Mouse (Mus musculus) midbrain, embryonic 13.5 days (tissue): Measurements from ENCODE around the gene Vps37b. TPM values are rescaled to one million over a fixed set of nuclear protein-coding genes. Genes with fewer than 3 reads are reported as not detected.

ENCODE experiments used
- ATAC-seq: fragments of 200-750 bp; cut with Nextera tagmentation; 2 replicates; pipeline ENCODE4 v1.8.0; 2017; ENCODE audit warnings: mild to moderate bottlenecking, moderate TSS enrichment, moderate library complexity
- H3K27ac ChIP-seq: fragments of 300-500 bp; sonication (generic); 2 replicates; pipeline ENCODE4 v1.5.1; 2015; ENCODE audit warnings: inconsistent platforms, mild to moderate bottlenecking, moderate library complexity
- H3K27me3 ChIP-seq: fragments of 300-500 bp; sonication (generic); 2 replicates; pipeline ENCODE4 v1.6.1; 2015; ENCODE audit warnings: mild to moderate bottlenecking, inconsistent platforms
- H3K36me3 ChIP-seq: fragments of 300-500 bp; sonication (generic); 2 replicates; pipeline ENCODE4 v1.6.1; 2015; ENCODE audit warnings: mild to moderate bottlenecking, inconsistent platforms
- H3K4me1 ChIP-seq: fragments of 300-500 bp; sonication (generic); replicated peaks from 2 replicates; pipeline ENCODE4 v1.6.1; 2015; ENCODE audit warnings: inconsistent platforms
- H3K4me2 ChIP-seq: fragments of 300-500 bp; sonication (generic); replicated peaks from 2 replicates; pipeline ENCODE4 v1.6.1; 2015; ENCODE audit warnings: moderate library complexity, mild to moderate bottlenecking, inconsistent platforms
- H3K4me3 ChIP-seq: fragments of 300-500 bp; sonication (generic); replicated peaks from 2 replicates; pipeline ENCODE4 v1.5.1; 2015; ENCODE audit warnings: mild to moderate bottlenecking, inconsistent platforms
- H3K9ac ChIP-seq: fragments of 300-500 bp; sonication (generic); replicated peaks from 2 replicates; pipeline ENCODE4 v1.6.1; 2015; ENCODE audit warnings: mild to moderate bottlenecking, inconsistent platforms
- H3K9me3 ChIP-seq: fragments of 300-500 bp; sonication (generic); 2 replicates; pipeline ENCODE4 v1.6.1; 2016; ENCODE audit warnings: mild to moderate bottlenecking, inconsistent platforms
- WGBS: fragments of 180-500 bp; shearing (Covaris S2); methylation state at CpG from one replicate; pipeline ENCODE4 v1.1.7; 2015; 5-methylcytosine and 5-hydroxymethylcytosine counted together
- polyA plus RNA-seq: library from polyadenylated mRNA; unstranded; fragments of >200 nt; fragmentation: Nextera tagmentation; extraction: Ambion mirVana; gene quantifications from 2 replicates; pipeline ENCODE4 v1.2.1, GENCODE M21; 2015

Vps37b gene
- polyA plus RNA-seq, 1 experiment from 2014 or later, result 79.3 TPM

DNA sequence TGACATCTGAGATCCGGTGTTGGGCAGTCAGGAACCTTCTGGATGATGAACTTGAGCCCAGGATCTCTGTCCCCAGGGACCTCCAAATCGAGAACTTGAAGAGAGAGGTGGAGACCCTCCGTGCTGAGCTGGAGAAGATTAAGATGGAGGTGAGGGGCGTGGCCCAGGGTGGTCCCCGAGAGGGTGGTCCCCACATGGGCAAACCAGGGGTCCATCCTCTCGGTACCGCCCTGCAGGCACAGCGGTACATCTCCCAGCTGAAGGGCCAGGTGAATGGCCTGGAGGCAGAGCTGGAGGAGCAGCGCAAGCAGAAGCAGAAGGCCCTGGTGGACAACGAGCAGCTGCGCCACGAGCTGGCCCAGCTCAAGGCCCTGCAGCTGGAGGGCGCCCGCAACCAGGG is 35.4 kb downstream of the Vps37b start:
- peaks cover 7% of the 10 kb centered on the region for H3K27me3 ChIP-seq
- 89% methylated on average over 14 of the region's 14 CpGs for WGBS
- no peak overlapping the region for H3K4me3 ChIP-seq
- H3K9me3 ChIP-seq, result no peaks in the 10 kb centered on the region
- no peak overlapping the region for H3K9ac ChIP-seq
- peaks cover 4% of the 10 kb centered on the region; the same call in 1 of the 2 replicates for H3K36me3 ChIP-seq
- ATAC-seq, result no peak
- H3K4me1 ChIP-seq, result peaks cover 18% of the 10 kb centered on the region
- no peak overlapping the region for H3K4me2 ChIP-seq
- H3K27ac ChIP-seq, result 0 out of 2 replicates have a peak overlapping the region, but pooled peaks have one; percentile 63

- Histone ChIP-seq H3K4me1 (peaks cover 15% of the 10 kb centered on the region), H3K9ac (no peak overlapping the region), H3K27ac (no peak overlapping the region), H3K4me3 (no peak overlapping the region), H3K9me3 (no peaks in the 10 kb centered on the region), H3K36me3 (peaks cover 4% of the 10 kb centered on the region; the same call in 1 of the 2 replicates), H3K4me2 (no peak overlapping the region), H3K27me3 (peaks cover 12% of the 10 kb centered on the region)
- WGBS, result 87% methylated on average over 10 of the region's 10 CpGs
- ATAC-seq, result no peak
Measured at GRCm38 (mm10) chr5:123996194-123996593, 35.9 kb downstream of the Vps37b start.

DNA sequence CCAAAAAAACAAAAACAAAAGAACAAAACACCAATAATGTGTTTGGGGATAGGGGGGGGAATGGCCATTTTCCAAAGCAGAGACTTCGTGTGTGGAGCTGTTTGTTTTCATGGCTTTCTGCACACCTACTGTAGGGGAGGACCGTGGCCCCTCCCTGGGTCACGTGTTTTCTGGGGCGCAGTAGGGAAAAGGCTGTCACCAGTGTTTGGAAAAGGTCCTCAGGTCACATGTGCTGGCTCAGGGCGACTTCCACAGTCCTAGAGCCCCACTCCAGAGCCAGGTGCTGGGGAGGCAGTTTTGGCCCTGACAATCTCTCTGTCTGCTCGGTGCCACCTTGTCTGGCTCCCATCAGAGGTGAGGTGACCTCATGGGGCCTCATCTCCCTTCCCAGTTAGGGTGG is 36.7 kb downstream of the Vps37b start:
- WGBS, result 87% methylated on average over 6 of the region's 6 CpGs
- Histone ChIP-seq H3K27ac (no peak overlapping the region), H3K36me3 (peaks cover 4% of the 10 kb centered on the region; the same call in 1 of the 2 replicates), H3K9me3 (no peaks in the 10 kb centered on the region), H3K4me1 (peaks cover 17% of the 10 kb centered on the region), H3K27me3 (peaks cover 12% of the 10 kb centered on the region), H3K4me3 (no peak overlapping the region), H3K4me2 (no peak overlapping the region), H3K9ac (no peak overlapping the region)
- no peak for ATAC-seq

- H3K4me1 ChIP-seq, result peaks cover 27% of the 10 kb centered on the region
- H3K36me3 ChIP-seq, result peaks cover under 1% of the 10 kb centered on the region; the same call in 1 of the 2 replicates
- no peak for ATAC-seq
- no peaks in the 10 kb centered on the region for H3K9me3 ChIP-seq
- H3K27ac ChIP-seq, result no peak overlapping the region
- 92% methylated on average over 7 of the region's 7 CpGs for WGBS
- no peak overlapping the region for H3K4me2 ChIP-seq
- H3K9ac ChIP-seq, result no peak overlapping the region
- peaks cover 12% of the 10 kb centered on the region for H3K27me3 ChIP-seq
- no peak overlapping the region for H3K4me3 ChIP-seq
Measured at GRCm38 (mm10) chr5:123994468-123994867, 37.6 kb downstream of the Vps37b start.

DNA sequence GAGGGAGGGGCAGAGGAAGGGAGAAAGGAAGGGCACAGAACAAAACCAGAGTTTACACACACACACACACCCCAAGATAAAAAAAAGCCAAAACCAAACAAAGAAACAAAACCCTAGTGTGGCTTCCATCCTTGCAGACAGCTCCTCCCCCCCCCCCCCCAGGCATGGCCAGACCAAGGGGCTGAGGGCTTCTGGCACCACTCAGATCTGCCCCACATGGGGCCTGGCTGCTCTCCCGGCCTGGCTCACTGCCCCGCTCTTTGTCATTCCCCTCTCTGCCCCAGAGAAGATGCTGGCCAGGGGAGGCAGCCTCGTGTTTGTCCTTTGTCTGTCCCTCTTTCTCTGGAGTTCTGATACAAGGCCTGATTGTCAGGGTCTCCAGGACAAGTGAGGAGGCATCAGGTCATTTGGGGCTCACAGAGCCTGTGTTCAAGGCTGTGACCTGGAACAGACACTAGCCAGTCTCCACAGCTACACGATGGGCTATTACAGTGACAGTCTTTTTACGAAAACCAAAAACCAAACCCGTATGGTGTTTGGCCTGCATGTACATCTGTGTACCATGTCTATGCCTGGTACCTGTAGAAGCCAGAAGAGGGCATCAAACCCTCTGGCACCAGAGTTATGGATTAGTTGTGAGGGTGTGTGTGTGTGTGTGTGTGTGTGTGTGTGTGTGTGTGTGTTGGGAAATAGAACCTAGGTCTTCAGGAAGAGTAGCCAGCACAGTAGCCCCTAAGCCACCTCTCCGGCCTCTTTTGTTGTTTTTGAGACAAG is 38.6 kb downstream of the Vps37b start:
- 68% methylated on average over 7 of the region's 7 CpGs for WGBS
- peaks cover 12% of the 10 kb centered on the region for H3K27me3 ChIP-seq
- ATAC-seq, result peak; percentile 76
- peak overlapping the region; percentile 73 for H3K27ac ChIP-seq
- H3K4me1 ChIP-seq, result peaks cover 30% of the 10 kb centered on the region
- no peak overlapping the region for H3K4me3 ChIP-seq
- no peak overlapping the region for H3K9ac ChIP-seq
- no peaks in the 10 kb centered on the region for H3K9me3 ChIP-seq
- no peaks in the 10 kb centered on the region for H3K36me3 ChIP-seq
- no peak overlapping the region for H3K4me2 ChIP-seq

GRCm38 (mm10) chr5:123992794-123993193 is 39.3 kb downstream of the Vps37b start:
- Histone ChIP-seq H3K4me2 (no peak overlapping the region), H3K9me3 (no peaks in the 10 kb centered on the region), H3K4me1 (peaks cover 30% of the 10 kb centered on the region), H3K4me3 (no peak overlapping the region), H3K27me3 (peaks cover 17% of the 10 kb centered on the region), H3K27ac (0 out of 2 replicates have a peak overlapping the region, but pooled peaks have one; percentile 73), H3K36me3 (no peaks in the 10 kb centered on the region), H3K9ac (no peak overlapping the region)
- peak; percentile 53 for ATAC-seq
- WGBS, result 33% methylated on average over 5 of the region's 5 CpGs

GRCm38 (mm10) chr5:123992193-123992637 is 39.9 kb downstream of the Vps37b start:
- Histone ChIP-seq H3K4me1 (peaks cover 26% of the 10 kb centered on the region), H3K4me3 (no peak overlapping the region), H3K9ac (no peak overlapping the region), H3K4me2 (no peak overlapping the region), H3K9me3 (no peaks in the 10 kb centered on the region), H3K27ac (no peak overlapping the region), H3K36me3 (no peaks in the 10 kb centered on the region), H3K27me3 (peaks cover 17% of the 10 kb centered on the region)
- 85% methylated on average over 10 of the region's 10 CpGs for WGBS
- 0 out of 2 replicates have a peak, but pooled peaks have one; percentile 10 for ATAC-seq

DNA sequence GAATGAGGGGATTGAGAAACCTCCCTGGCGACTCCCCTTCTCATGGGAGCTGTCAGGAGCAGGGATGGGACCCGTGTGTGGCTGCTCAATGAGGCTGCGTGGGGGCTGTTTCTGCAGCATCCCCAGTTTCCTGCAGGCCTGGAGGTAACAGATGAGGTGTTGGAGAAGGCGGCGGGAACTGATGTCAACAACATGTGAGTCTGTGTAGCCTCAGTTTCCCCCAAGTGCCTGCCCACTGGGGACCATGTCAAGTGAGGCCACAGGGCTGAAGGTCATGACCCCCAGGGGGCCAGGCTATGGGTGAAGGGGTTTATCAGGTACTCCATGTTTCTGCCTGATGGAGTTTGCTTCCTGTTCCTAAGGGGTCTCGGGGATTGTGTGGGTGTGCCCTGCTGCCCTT is 40.7 kb downstream of the Vps37b start:
- WGBS, result 83% methylated on average over 6 of the region's 6 CpGs
- no peak overlapping the region for H3K27ac ChIP-seq
- no peaks in the 10 kb centered on the region for H3K36me3 ChIP-seq
- no peak for ATAC-seq
- H3K4me2 ChIP-seq, result no peak overlapping the region
- no peaks in the 10 kb centered on the region for H3K9me3 ChIP-seq
- H3K9ac ChIP-seq, result no peak overlapping the region
- H3K27me3 ChIP-seq, result peaks cover 17% of the 10 kb centered on the region
- H3K4me3 ChIP-seq, result no peak overlapping the region
- H3K4me1 ChIP-seq, result peaks cover 26% of the 10 kb centered on the region

- H3K27me3 ChIP-seq, result peaks cover 17% of the 10 kb centered on the region
- H3K9ac ChIP-seq, result no peak overlapping the region
- no peaks in the 10 kb centered on the region for H3K36me3 ChIP-seq
- ATAC-seq, result 0 out of 2 replicates have a peak, but pooled peaks have one; percentile 9
- H3K4me2 ChIP-seq, result no peak overlapping the region
- no peaks in the 10 kb centered on the region for H3K9me3 ChIP-seq
- no peak overlapping the region for H3K27ac ChIP-seq
- 60% methylated on average over 20 of the region's 20 CpGs for WGBS
- peaks cover 26% of the 10 kb centered on the region for H3K4me1 ChIP-seq
- no peak overlapping the region for H3K4me3 ChIP-seq
Measured at GRCm38 (mm10) chr5:123989941-123990885, 41.9 kb downstream of the Vps37b start.

DNA sequence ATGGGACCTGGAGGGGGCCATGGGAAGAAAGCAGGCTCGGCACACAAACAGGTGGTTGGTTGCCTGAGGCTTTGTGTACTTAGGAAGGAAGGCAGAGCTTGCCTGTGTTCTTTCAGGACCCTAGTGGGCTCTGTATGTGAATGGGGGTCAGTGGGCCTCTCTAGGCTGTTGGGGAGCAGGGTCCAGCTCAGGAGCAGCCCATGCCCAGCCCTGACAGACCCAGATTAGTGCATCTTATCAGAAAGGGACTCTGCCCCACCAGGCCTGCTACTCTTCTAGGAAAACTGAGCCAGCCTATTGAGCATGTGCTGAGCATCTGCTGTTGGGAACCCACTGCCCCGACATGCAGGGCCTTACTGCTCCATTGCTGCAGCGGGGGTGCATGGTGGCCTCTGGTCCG is 44.6 kb downstream of the Vps37b start:
- Histone ChIP-seq H3K9ac (no peak overlapping the region), H3K9me3 (no peaks in the 10 kb centered on the region), H3K4me3 (no peak overlapping the region), H3K4me2 (no peak overlapping the region), H3K4me1 (peaks cover 26% of the 10 kb centered on the region), H3K27ac (no peak overlapping the region), H3K36me3 (no peaks in the 10 kb centered on the region), H3K27me3 (peaks cover 17% of the 10 kb centered on the region)
- WGBS, result 80% methylated on average over 4 of the region's 4 CpGs
- ATAC-seq, result no peak

DNA sequence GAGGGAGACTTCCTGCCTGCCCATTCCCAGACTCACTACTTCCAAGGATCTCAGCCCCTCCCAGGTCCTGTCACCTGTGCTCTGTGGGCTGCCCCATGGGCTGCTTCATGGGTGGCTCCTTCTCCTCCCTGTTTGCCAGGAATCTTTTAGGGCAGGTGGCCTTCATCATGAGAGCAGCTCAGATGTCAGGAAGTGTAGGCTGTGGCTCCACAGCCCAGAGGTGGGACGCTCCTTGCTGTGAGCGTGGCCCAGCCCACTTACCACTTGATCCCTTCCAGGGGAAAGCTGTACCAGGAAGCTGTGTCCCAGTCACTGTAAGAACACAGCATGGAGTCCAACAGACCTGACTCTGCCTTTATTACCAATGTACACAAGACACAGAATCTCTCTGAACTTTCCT is 45.1 kb downstream of the Vps37b start:
- 94% methylated on average over 2 of the region's 2 CpGs for WGBS

DNA sequence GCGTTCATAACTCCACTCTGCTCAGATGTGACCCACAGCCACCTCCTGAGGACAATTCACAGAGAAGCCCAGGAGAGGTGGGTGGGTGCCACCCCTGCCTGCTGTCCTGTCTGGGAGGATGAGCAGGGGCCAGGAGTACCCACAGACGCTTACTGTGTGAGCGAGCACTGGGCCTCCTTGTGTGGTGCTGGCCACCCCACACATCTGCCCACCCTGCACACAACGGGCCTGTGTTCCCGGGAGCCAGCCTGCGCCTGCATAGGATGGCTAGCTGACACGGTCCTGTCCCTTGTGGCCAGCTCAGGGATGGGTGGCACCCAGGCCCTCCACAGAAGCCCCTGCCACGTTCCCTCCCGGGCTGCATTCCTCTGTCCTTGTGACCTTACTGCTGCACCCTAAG is 46.6 kb downstream of the Vps37b start:
- Histone ChIP-seq H3K36me3 (no peaks in the 10 kb centered on the region), H3K27me3 (peaks cover 5% of the 10 kb centered on the region; the same call in 1 of the 2 replicates), H3K4me3 (no peak overlapping the region), H3K9me3 (no peaks in the 10 kb centered on the region), H3K27ac (no peak overlapping the region), H3K4me2 (no peak overlapping the region), H3K4me1 (peaks cover 13% of the 10 kb centered on the region), H3K9ac (no peak overlapping the region)
- no peak for ATAC-seq
- WGBS, result 87% methylated on average over 9 of the region's 9 CpGs

More for the DNA sequence above, 45.1 kb downstream of the Vps37b start:
- ATAC-seq, result no peak
- Histone ChIP-seq H3K9ac (no peak overlapping the region), H3K4me1 (peaks cover 21% of the 10 kb centered on the region), H3K4me3 (no peak overlapping the region), H3K36me3 (no peaks in the 10 kb centered on the region), H3K27ac (no peak overlapping the region), H3K27me3 (peaks cover 12% of the 10 kb centered on the region), H3K9me3 (no peaks in the 10 kb centered on the region), H3K4me2 (no peak overlapping the region)
